Mouse (Mus musculus) thymus, adult 2 months (tissue): ENCODE results near the gene Ap3b1. TPM values are rescaled to one million over a fixed set of nuclear protein-coding genes. Genes with fewer than 3 reads are reported as not detected.

Source experiments
- DNase-seq: peaks from one replicate; pipeline ENCODE4 v3.0.0; 2021
- H3K27ac ChIP-seq: fragments of 200-500 bp; 2 replicates; pipeline ENCODE4 v1.5.1; 2012; ENCODE audit warnings: low read length, control low read depth; ENCODE audit not compliant: control insufficient read depth, insufficient read depth
- H3K27me3 ChIP-seq: fragments of 200-500 bp; 2 replicates; pipeline ENCODE4 v1.6.1; 2012; ENCODE audit warnings: mild to moderate bottlenecking, low read length, moderate library complexity, mixed read lengths; ENCODE audit not compliant: control insufficient read depth, insufficient read depth
- H3K36me3 ChIP-seq: fragments of 200-500 bp; 2 replicates; pipeline ENCODE4 v1.6.1; 2012; ENCODE audit warnings: mild to moderate bottlenecking, low read length, moderate library complexity; ENCODE audit not compliant: control insufficient read depth, insufficient read depth
- H3K4me1 ChIP-seq: fragments of 200-500 bp; replicated peaks from 2 replicates; pipeline ENCODE4 v1.6.1; 2012; ENCODE audit warnings: low read length; ENCODE audit not compliant: control insufficient read depth, insufficient read depth
- H3K4me3 ChIP-seq: fragments of 200-500 bp; 2 replicates; pipeline ENCODE4 v1.5.1; 2012; ENCODE audit warnings: mild to moderate bottlenecking, low read length, control low read depth, moderate library complexity; ENCODE audit not compliant: control insufficient read depth, insufficient read depth
- CTCF ChIP-seq: fragments of 200-500 bp; IDR thresholded peaks from 2 replicates; pipeline ENCODE4 v1.5.1; 2012; ENCODE audit warnings: mild to moderate bottlenecking, control low read depth, low read length, moderate library complexity, borderline replicate concordance; ENCODE audit not compliant: control insufficient read depth, poor library complexity, insufficient read depth; ENCODE audit errors: extremely low read depth
- POLR2A ChIP-seq: fragments of 200-500 bp; IDR thresholded peaks from 2 replicates; pipeline ENCODE4 v1.6.1; 2012; ENCODE audit warnings: mild to moderate bottlenecking, low read length, control low read depth, moderate library complexity; ENCODE audit not compliant: control insufficient read depth, poor library complexity, insufficient read depth; ENCODE audit errors: extremely low read depth
- WGBS: fragments of 180-500 bp; shearing (Covaris S2); methylation state at CpG from one replicate; pipeline ENCODE4 v1.1.7; 2018; 5-methylcytosine and 5-hydroxymethylcytosine counted together
- polyA plus RNA-seq: library from polyadenylated mRNA; depleted of rRNA; stranded (reverse); fragments of >200 nt; gene quantifications from 2 replicates; pipeline ENCODE4 v1.2.3, GENCODE M21; 2012

Gene Ap3b1
- polyA plus RNA-seq, 1 experiment = 39.4 TPM

- Histone ChIP-seq H3K4me3 (no peak overlapping the region), H3K27me3 (no peaks in the 10 kb centered on the region), H3K27ac (no peak overlapping the region), H3K4me1 (no peaks in the 10 kb centered on the region), H3K36me3 (peaks cover 3% of the 10 kb centered on the region; the same call in 1 of the 2 replicates)
- WGBS = 98% methylated on average over 11 of the region's 11 CpGs
- DNase-seq = no peak
- TF ChIP-seq CTCF (no peak), POLR2A (no peak)
Observed at GRCm38 (mm10) chr13:94560878-94561277, 202.1 kb downstream of the Ap3b1 start.

DNA sequence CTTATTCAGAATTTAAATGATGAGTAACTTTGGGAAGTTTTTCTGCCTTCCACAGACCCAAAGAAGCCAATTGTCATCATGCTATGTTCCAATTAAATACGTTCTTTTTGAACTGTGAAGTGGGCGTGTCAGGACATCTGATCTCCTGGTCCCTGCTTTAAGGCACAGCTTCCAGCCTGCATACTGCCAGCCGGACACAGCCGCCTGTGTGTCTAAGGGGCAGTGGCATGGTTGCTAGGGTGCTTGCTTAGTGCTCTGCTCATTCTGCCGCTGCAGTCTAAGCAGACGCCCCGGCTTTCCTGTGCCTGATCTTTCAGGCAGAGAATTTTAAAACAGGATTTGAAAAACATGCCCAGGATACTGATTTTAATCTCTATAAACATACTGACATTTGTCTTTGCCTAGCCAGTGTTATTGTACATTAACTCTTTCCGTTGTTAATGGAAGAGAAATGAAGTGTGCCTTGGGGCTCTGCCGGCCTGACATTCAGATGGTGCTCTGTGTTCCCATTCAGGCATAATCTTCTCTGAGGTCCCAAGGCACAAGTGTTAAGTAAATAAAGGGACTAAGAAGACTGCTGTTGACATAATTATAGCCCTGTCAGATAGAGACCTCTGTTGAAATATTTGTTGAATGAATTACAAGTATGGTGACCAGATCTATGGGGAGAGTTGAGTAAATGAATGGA, 204.0 kb downstream of the Ap3b1 start:
- DNase-seq = no peak
- TF ChIP-seq CTCF = no peak
- no peak for TF ChIP-seq POLR2A
- no peaks in the 10 kb centered on the region for H3K4me1 ChIP-seq
- H3K27me3 ChIP-seq = no peaks in the 10 kb centered on the region
- peaks cover 3% of the 10 kb centered on the region; the same call in 1 of the 2 replicates for H3K36me3 ChIP-seq
- no peak overlapping the region for H3K4me3 ChIP-seq
- no peak overlapping the region for H3K27ac ChIP-seq
- 96% methylated on average over 9 of the region's 9 CpGs for WGBS

DNA sequence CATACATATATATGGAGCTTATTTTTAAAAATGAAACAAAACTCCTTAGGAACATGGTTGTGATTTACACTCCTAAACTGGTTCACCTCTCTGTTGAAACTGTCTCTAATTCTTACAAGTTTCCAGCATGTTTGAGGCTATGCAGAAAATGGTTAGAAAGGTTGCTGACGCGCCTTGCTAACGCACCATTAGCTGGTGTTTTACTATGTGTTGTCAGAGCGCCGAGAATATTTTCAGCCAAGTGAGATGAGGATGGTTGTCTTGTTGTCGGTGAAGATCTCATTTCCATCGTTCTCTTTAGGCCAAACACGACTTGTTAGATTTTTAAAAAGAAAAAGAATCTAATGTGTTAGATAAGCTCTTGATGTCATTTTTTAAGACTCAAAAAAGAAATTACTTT, 205.1 kb downstream of the Ap3b1 start:
- Histone ChIP-seq H3K27me3 (no peaks in the 10 kb centered on the region), H3K36me3 (peaks cover 3% of the 10 kb centered on the region; the same call in 1 of the 2 replicates), H3K27ac (no peak overlapping the region), H3K4me3 (no peak overlapping the region), H3K4me1 (no peaks in the 10 kb centered on the region)
- TF ChIP-seq CTCF = no peak
- TF ChIP-seq POLR2A = no peak
- no peak for DNase-seq
- 96% methylated on average over 8 of the region's 8 CpGs for WGBS

GRCm38 (mm10) chr13:94564351-94564994, 205.7 kb downstream of the Ap3b1 start:
- Histone ChIP-seq H3K36me3 (peaks cover 3% of the 10 kb centered on the region; the same call in 1 of the 2 replicates), H3K27me3 (no peaks in the 10 kb centered on the region), H3K27ac (no peak overlapping the region), H3K4me1 (no peaks in the 10 kb centered on the region), H3K4me3 (no peak overlapping the region)
- DNase-seq = no peak
- 94% methylated on average over 13 of the region's 13 CpGs for WGBS
- TF ChIP-seq POLR2A (no peak), CTCF (no peak)

DNA sequence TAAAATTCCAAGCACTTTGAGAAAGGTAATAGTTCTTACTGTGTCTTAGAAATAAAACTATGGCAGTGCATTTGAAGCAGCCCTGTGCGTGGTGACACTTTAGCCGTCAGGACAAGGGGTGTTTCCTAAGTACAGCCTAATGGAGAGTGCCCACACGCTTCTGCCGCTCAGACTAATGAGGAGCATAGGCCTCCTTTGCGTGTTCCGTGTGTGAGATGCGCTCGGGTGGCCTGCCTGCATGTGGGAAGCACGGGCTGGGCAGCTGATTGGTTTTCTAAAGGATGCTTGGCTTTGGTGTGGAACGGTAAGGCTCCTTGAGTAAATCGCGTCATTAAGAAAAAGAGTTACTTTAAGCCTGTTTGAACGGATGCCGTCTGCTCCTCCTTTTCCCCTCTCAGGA, 206.4 kb downstream of the Ap3b1 start:
- Histone ChIP-seq H3K4me3 (no peak overlapping the region), H3K27me3 (no peaks in the 10 kb centered on the region), H3K4me1 (no peaks in the 10 kb centered on the region), H3K36me3 (peaks cover 3% of the 10 kb centered on the region; the same call in 1 of the 2 replicates), H3K27ac (no peak overlapping the region)
- TF ChIP-seq POLR2A = no peak
- TF ChIP-seq CTCF = no peak
- DNase-seq = no peak
- WGBS = 98% methylated on average over 14 of the region's 14 CpGs

DNA sequence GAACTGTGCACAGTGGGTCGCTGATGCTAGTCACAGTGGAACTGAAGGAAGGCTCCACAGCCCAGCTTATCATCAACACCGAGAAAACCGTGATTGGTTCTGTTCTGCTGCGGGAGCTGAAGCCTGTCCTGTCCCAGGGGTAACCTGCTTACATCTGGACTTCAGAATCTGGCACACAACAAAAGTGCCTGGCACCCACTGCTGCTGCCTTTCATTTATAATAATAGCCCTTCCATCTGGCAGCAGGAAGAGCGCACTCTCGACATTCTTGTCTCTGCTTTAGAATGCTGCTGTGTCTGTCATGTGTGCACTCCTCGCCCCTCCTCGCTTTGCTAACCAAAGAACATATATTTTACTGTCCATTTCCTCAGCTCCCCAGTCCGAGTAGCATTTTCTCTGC, 206.9 kb downstream of the Ap3b1 start:
- no peak for DNase-seq
- H3K27ac ChIP-seq = no peak overlapping the region
- H3K4me1 ChIP-seq = no peaks in the 10 kb centered on the region
- no peak overlapping the region for H3K4me3 ChIP-seq
- 97% methylated on average over 9 of the region's 9 CpGs for WGBS
- peaks cover 3% of the 10 kb centered on the region; the same call in 1 of the 2 replicates for H3K36me3 ChIP-seq
- no peaks in the 10 kb centered on the region for H3K27me3 ChIP-seq
- TF ChIP-seq CTCF = no peak
- TF ChIP-seq POLR2A = no peak
